Mouse (Mus musculus): ENCODE measurements around the gene Caps2. TPM values are rescaled to one million over a fixed set of nuclear protein-coding genes. Genes with fewer than 3 reads are reported as not detected.
"Not testable (repeated sequence)": the region's sequence is repeated elsewhere in the genome, so short reads cannot be mapped to it uniquely, and the experiment has no call there.

Caps2 gene
- polyA plus RNA-seq, 1 experiment from 2014 or later, result 0.27 TPM

DNA sequence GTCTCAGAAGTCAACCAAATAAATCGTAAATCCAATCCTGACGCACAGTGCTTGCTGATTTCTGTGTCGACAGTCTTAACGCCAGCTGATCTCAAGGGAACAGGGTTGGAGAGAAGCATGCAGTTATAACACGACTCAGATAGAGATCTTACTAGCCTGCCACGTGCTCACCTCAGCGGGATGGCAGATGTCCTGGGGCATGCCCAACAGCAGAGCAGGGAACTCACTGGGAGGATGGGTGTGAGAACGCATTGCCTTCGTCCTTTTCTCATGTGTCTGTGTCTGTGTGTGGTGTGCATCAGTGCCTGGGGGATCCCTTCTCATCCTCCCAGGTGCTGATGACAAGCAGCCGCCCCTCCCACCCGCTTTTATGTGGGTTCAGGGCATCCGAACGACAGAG lies 13.6 kb downstream of the Caps2 start:
- not testable (repeated sequence) for H3K4me3 ChIP-seq (ENCODE audit: low read depth, low read length); H3K9ac ChIP-seq (ENCODE audit: low read depth, low read length); H3K4me2 ChIP-seq; H3K27me3 ChIP-seq (ENCODE audit: control insufficient read depth, insufficient read depth, low read length); H3K9me3 ChIP-seq (replicated peaks; ENCODE audit: control insufficient read depth, low read length); H3K36me3 ChIP-seq (ENCODE audit: control insufficient read depth, insufficient read depth, low read length); H3K4me1 ChIP-seq (ENCODE audit: control insufficient read depth, insufficient read depth, low read length); H3K27ac ChIP-seq (ENCODE audit: low read depth, low read length); ATAC-seq (replicated peaks; ENCODE audit: insufficient number of reproducible peaks, low FRiP score, low TSS enrichment)
- 42% methylated on average over 13 of the region's 13 CpGs for WGBS (ENCODE audit: insufficient replicate concordance)

DNA sequence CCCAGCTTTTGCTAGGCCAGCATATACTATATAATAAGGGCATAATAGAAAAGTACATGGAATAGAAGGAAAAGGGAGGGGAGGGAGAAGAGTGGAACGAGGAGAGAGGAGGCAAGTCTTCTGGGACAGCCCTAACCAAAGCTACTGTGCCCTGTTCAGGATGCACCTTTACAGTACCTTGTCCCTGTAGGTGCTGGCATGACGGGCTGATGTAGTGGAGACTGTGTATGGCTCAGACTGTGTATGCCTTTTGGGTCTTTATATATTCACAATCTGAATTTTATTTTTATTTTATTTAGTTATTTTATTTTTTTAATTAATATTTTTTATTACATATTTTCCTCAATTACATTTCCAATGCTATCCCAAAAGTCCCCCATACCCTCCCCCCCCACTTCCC lies 30.5 kb downstream of the Caps2 start:
- not testable (repeated sequence) for H3K4me1 ChIP-seq (ENCODE audit: control insufficient read depth, insufficient read depth, low read length); ATAC-seq (replicated peaks; ENCODE audit: insufficient number of reproducible peaks, low FRiP score, low TSS enrichment); H3K4me2 ChIP-seq; H3K9ac ChIP-seq (ENCODE audit: low read depth, low read length); H3K27me3 ChIP-seq (ENCODE audit: control insufficient read depth, insufficient read depth, low read length); H3K36me3 ChIP-seq (ENCODE audit: control insufficient read depth, insufficient read depth, low read length); H3K27ac ChIP-seq (ENCODE audit: low read depth, low read length); H3K9me3 ChIP-seq (replicated peaks; ENCODE audit: control insufficient read depth, low read length); H3K4me3 ChIP-seq (ENCODE audit: low read depth, low read length)
- WGBS (ENCODE audit: insufficient replicate concordance), result 80% methylated on average over 2 of the region's 2 CpGs

DNA sequence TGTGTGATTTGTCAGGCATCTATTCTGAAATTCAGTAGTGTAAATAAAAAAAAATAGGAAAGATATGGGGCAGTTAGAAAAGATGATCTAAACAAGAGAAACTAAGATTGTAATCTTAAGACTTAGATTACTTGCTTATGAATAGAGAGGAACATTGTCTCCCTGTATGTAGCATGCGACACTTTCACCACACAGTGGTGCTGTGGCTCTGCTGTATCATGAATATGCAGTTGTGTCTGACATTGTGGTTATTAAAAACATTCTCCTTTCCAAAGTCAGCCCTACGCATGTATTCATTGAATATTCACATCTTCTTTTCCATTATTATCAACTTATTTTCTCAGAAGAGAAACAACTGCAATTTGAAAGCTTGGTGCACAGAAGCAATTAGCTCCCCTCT lies 40.0 kb downstream of the Caps2 start:
- no peaks in the 10 kb centered on the region for H3K27me3 ChIP-seq (ENCODE audit: control insufficient read depth, insufficient read depth, low read length)
- no peaks in the 10 kb centered on the region for H3K9me3 ChIP-seq (replicated peaks; ENCODE audit: control insufficient read depth, low read length)
- no peak overlapping the region for H3K4me2 ChIP-seq
- H3K36me3 ChIP-seq (ENCODE audit: control insufficient read depth, insufficient read depth, low read length), result no peaks in the 10 kb centered on the region
- ATAC-seq (replicated peaks; ENCODE audit: insufficient number of reproducible peaks, low FRiP score, low TSS enrichment), result no peak
- 61% methylated on average over 2 of the region's 2 CpGs for WGBS (ENCODE audit: insufficient replicate concordance)
- H3K4me1 ChIP-seq (ENCODE audit: control insufficient read depth, insufficient read depth, low read length), result no peaks in the 10 kb centered on the region
- H3K27ac ChIP-seq (ENCODE audit: low read depth, low read length), result no peak overlapping the region
- no peak overlapping the region for H3K9ac ChIP-seq (ENCODE audit: low read depth, low read length)
- H3K4me3 ChIP-seq (ENCODE audit: low read depth, low read length), result no peak overlapping the region

- Histone ChIP-seq H3K27me3 (ENCODE audit: control insufficient read depth, insufficient read depth, low read length) (no peaks in the 10 kb centered on the region), H3K9me3 (replicated peaks; ENCODE audit: control insufficient read depth, low read length) (no peaks in the 10 kb centered on the region), H3K4me1 (ENCODE audit: control insufficient read depth, insufficient read depth, low read length) (no peaks in the 10 kb centered on the region), H3K9ac (ENCODE audit: low read depth, low read length) (no peak overlapping the region), H3K27ac (ENCODE audit: low read depth, low read length) (no peak overlapping the region), H3K36me3 (ENCODE audit: control insufficient read depth, insufficient read depth, low read length) (no peaks in the 10 kb centered on the region), H3K4me2 (no peak overlapping the region), H3K4me3 (ENCODE audit: low read depth, low read length) (no peak overlapping the region)
- WGBS (ENCODE audit: insufficient replicate concordance), result 78% methylated on average over 1 of the region's 1 CpGs
- ATAC-seq (replicated peaks; ENCODE audit: insufficient number of reproducible peaks, low FRiP score, low TSS enrichment), result no peak
Observed at GRCm38 (mm10) chr10:112227073-112227472, 63.7 kb downstream of the Caps2 start.

DNA sequence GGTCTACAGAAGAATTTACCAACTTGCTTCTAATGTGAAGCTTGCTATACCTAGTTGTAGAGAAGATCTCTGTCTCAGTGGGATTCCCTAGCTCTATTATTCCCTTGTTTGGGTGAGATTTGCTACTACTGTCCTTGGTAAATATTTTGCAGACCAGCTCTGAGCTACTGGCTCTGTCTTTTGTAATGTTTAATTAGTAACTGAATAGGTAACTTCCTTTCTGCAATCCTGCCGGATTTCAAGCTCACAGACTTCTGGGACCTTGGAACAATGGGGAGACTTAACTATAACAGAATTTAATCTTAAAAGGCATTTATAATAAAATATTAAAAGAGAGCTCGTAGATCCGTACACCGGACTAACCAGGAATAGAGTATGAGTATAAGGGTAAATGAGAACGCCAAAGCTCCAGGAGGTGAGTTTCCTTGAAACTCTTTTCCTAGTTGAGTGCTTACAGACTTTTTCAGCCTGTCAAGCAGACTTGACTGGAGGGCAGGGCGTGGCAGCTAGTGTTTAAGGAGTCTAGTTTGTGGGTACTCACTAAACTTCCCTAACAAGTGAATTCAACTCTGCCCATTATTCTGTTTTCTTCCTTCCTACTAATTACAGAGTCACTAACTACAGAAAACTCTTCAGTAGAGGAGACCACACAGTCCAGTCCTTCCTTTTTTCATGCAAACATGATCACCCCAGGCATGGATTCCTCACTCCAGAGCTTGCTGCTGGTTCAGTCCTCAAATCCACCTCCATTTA lies 65.8 kb downstream of the Caps2 start:
- not testable (repeated sequence) for ATAC-seq (replicated peaks; ENCODE audit: insufficient number of reproducible peaks, low FRiP score, low TSS enrichment); H3K9ac ChIP-seq (ENCODE audit: low read depth, low read length)
- WGBS (ENCODE audit: insufficient replicate concordance), result 60% methylated on average over 6 of the region's 6 CpGs

DNA sequence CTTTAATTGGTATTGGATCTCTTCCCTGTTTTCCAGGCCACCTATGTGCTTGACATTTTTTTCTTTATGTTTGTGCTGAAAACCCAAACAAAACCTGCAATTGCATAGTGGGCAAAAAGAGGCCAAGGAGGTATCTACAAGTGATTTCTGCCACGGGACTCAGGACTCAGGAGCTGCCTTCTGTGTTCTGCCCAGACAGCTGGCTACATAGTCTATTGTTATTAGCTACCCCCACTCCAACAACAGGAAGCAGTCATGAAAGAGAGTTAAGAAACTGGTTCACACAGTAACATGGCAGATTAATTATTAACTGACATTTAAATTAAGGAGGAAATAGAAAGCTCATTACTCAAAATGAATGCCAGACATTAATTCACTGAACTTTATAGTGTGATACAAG lies 69.3 kb downstream of the Caps2 start:
- not testable (repeated sequence) for H3K9me3 ChIP-seq (replicated peaks; ENCODE audit: control insufficient read depth, low read length); H3K4me2 ChIP-seq; ATAC-seq (replicated peaks; ENCODE audit: insufficient number of reproducible peaks, low FRiP score, low TSS enrichment); H3K36me3 ChIP-seq (ENCODE audit: control insufficient read depth, insufficient read depth, low read length); H3K27ac ChIP-seq (ENCODE audit: low read depth, low read length); H3K9ac ChIP-seq (ENCODE audit: low read depth, low read length); H3K4me1 ChIP-seq (ENCODE audit: control insufficient read depth, insufficient read depth, low read length); H3K4me3 ChIP-seq (ENCODE audit: low read depth, low read length); H3K27me3 ChIP-seq (ENCODE audit: control insufficient read depth, insufficient read depth, low read length)
- 52% methylated on average over 1 of the region's 1 CpGs for WGBS (ENCODE audit: insufficient replicate concordance)

More for the DNA sequence above, 65.8 kb downstream of the Caps2 start:
- H3K4me2 ChIP-seq; H3K4me3 ChIP-seq (ENCODE audit: low read depth, low read length); H3K4me1 ChIP-seq (ENCODE audit: control insufficient read depth, insufficient read depth, low read length); H3K27me3 ChIP-seq (ENCODE audit: control insufficient read depth, insufficient read depth, low read length); H3K27ac ChIP-seq (ENCODE audit: low read depth, low read length); H3K9me3 ChIP-seq (replicated peaks; ENCODE audit: control insufficient read depth, low read length); H3K36me3 ChIP-seq (ENCODE audit: control insufficient read depth, insufficient read depth, low read length): not testable (repeated sequence)

GRCm38 (mm10) chr10:112235396-112235940 lies 72.0 kb downstream of the Caps2 start:
- H3K27ac ChIP-seq (ENCODE audit: low read depth, low read length); H3K4me1 ChIP-seq (ENCODE audit: control insufficient read depth, insufficient read depth, low read length); H3K4me2 ChIP-seq; ATAC-seq (replicated peaks; ENCODE audit: insufficient number of reproducible peaks, low FRiP score, low TSS enrichment); H3K4me3 ChIP-seq (ENCODE audit: low read depth, low read length); H3K36me3 ChIP-seq (ENCODE audit: control insufficient read depth, insufficient read depth, low read length); H3K9ac ChIP-seq (ENCODE audit: low read depth, low read length); H3K9me3 ChIP-seq (replicated peaks; ENCODE audit: control insufficient read depth, low read length); H3K27me3 ChIP-seq (ENCODE audit: control insufficient read depth, insufficient read depth, low read length): not testable (repeated sequence)
- 79% methylated on average over 5 of the region's 5 CpGs for WGBS (ENCODE audit: insufficient replicate concordance)

DNA sequence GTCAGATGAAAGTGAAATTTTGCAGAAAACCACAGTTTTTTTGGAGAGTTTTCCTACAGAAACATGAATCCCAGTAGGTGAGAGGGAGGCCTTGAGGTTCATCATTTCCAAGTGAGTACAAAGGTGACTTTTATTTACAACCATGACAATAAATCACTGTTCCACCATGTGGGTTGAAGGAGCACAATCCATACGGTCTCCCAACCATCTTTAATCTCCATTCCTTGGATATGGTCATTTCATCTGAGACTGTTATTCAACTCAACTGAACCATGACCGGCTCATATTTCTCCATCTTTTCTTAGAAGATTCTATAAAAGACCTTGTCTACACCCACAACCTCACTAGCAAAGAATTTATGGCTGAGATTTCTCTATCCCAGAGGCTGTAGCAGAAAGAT lies 84.9 kb downstream of the Caps2 start:
- Histone ChIP-seq H3K36me3 (ENCODE audit: control insufficient read depth, insufficient read depth, low read length) (no peaks in the 10 kb centered on the region), H3K4me2 (no peak overlapping the region), H3K27ac (ENCODE audit: low read depth, low read length) (no peak overlapping the region), H3K4me1 (ENCODE audit: control insufficient read depth, insufficient read depth, low read length) (no peaks in the 10 kb centered on the region), H3K9me3 (replicated peaks; ENCODE audit: control insufficient read depth, low read length) (no peaks in the 10 kb centered on the region), H3K4me3 (ENCODE audit: low read depth, low read length) (no peak overlapping the region), H3K9ac (ENCODE audit: low read depth, low read length) (no peak overlapping the region), H3K27me3 (ENCODE audit: control insufficient read depth, insufficient read depth, low read length) (no peaks in the 10 kb centered on the region)
- no peak for ATAC-seq (replicated peaks; ENCODE audit: insufficient number of reproducible peaks, low FRiP score, low TSS enrichment)
- WGBS (ENCODE audit: insufficient replicate concordance), result 81% methylated on average over 2 of the region's 2 CpGs

DNA sequence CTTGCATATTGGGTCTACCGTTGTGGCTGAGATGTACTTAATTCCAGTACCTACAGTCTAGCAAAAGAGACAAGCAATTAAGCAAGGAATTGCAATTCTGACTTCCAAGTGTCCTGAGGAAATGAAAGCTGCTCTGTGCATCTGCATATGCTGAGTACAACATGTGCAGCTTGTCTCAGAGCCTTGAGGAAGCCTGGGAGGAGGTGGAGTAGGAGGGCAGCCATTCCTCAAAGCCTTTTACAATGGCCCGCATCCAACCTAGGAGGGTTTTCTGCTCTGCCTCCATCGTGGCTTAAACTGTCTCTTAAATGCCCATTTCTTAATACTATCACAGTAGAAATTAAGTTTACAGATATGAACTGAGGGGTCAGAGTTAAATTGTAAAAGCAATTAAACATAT lies 100.0 kb downstream of the Caps2 start:
- no peak overlapping the region for H3K9ac ChIP-seq (ENCODE audit: low read depth, low read length)
- H3K4me2 ChIP-seq, result no peak overlapping the region
- no peaks in the 10 kb centered on the region for H3K36me3 ChIP-seq (ENCODE audit: control insufficient read depth, insufficient read depth, low read length)
- no peaks in the 10 kb centered on the region for H3K27me3 ChIP-seq (ENCODE audit: control insufficient read depth, insufficient read depth, low read length)
- 81% methylated on average over 3 of the region's 3 CpGs for WGBS (ENCODE audit: insufficient replicate concordance)
- H3K9me3 ChIP-seq (replicated peaks; ENCODE audit: control insufficient read depth, low read length), result no peaks in the 10 kb centered on the region
- H3K27ac ChIP-seq (ENCODE audit: low read depth, low read length), result no peak overlapping the region
- no peaks in the 10 kb centered on the region for H3K4me1 ChIP-seq (ENCODE audit: control insufficient read depth, insufficient read depth, low read length)
- H3K4me3 ChIP-seq (ENCODE audit: low read depth, low read length), result no peak overlapping the region
- ATAC-seq (replicated peaks; ENCODE audit: insufficient number of reproducible peaks, low FRiP score, low TSS enrichment), result no peak

Measured in heart, embryonic 11.5 days (tissue).